24 mouse cellular contexts compared by ENCODE assay signal in the genomic region with DNA sequence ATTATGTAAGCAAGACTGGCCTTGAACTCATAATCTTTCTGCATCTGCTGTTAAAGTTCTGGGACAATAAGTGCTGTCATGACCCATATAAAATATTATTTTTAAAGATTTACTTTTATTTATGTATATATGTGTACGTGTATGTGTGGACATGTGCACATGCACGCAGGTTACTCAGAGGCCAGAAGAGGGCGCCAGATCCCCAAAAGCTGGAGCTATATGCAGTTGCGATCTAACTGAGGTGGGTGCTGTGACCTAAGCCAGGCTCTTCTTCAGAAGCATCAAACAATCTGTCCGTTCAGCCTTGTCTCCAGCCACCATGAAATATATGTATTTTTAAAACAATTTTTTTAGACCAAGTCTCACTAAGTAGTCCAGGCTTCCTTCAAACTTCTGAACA. TPM values are rescaled to one million over a fixed set of nuclear protein-coding genes. Genes with fewer than 3 reads are reported as not detected.
DNase-seq lines count a peak whose midpoint lies in the region; ATAC-seq and TF ChIP-seq lines count a peak whose summit lies in the region.
"Had no signal": no experiment of that assay in that cellular context is flagged by ENCODE, and none has a peak within 500 bp of the region (broad histone marks: within the 10 kb centered on the region; RNA-seq: fewer than 3 reads in every experiment).

No protein-coding gene starts in this region.

- dilution Hi-C loops in CH12.LX (cut with MboI; ENCODE audit: extremely low pct_ligation_motif_present, extremely low pct_unique_long_range_greater_than_20kb, low sequenced_read_pairs): no loop called here

- no peaks in the 10 kb centered on the region for H3K9me3 ChIP-seq in liver, postnatal 0 days (ENCODE audit: low read length)
- H3K9me3 ChIP-seq in CH12.LX (replicated peaks; ENCODE audit: low read length): peaks cover 4% of the 10 kb centered on the region
- H3K9me3 ChIP-seq: forebrain, embryonic 15.5 days had no signal

- ATAC-seq in liver, postnatal 0 days: no peak
- ATAC-seq: forebrain, embryonic 15.5 days had no signal

- no peaks in the 10 kb centered on the region for H3K79me2 ChIP-seq in CH12.LX (replicated peaks; ENCODE audit: control insufficient read depth, extremely low read depth, insufficient read depth, poor library complexity, severe bottlenecking)

- H3K36me3 ChIP-seq in liver, postnatal 0 days (replicated peaks; ENCODE audit: insufficient read depth, low read length): no peaks in the 10 kb centered on the region
- no peaks in the 10 kb centered on the region for H3K36me3 ChIP-seq in CH12.LX (replicated peaks in 1 of 2; ENCODE audit: control insufficient read depth in 1 of 2, insufficient read depth in 1 of 2, low read length in 1 of 2)
- H3K36me3 ChIP-seq: forebrain, embryonic 15.5 days; G1E; heart, embryonic 13.5 days; kidney, embryonic 15.5 days; limb, embryonic 13.5 days; midbrain, embryonic 10.5 days had no signal

- no peak for DNase-seq in gastrocnemius, adult 2 months
- no peak for DNase-seq in gastrocnemius, postnatal 25 days
- no peak for DNase-seq in liver, postnatal 0 days
- DNase-seq in liver (no peak), CH12.LX (ENCODE audit: extremely low read depth) (no peak), R1 (ENCODE audit: low read depth, low spot score) (peak; percentile 42)
- no peak for DNase-seq in cerebellum, adult 9-11 months
- DNase-seq in frontal cortex, adult 2 months (ENCODE audit: extremely low spot score in 1 of 2, low spot score in 1 of 2): no peak
- DNase-seq: adrenal gland, adult 2 months; embryo, embryonic 11 days; lung, adult 2 months; lung, postnatal 4 days; retina, postnatal 1 day had no signal

- in situ Hi-C loops in CH12.LX (cut with MboI; ENCODE audit: low pct_ligation_motif_present, low pct_unique_long_range_greater_than_20kb, low sequenced_read_pairs): no loop called here

- TF ChIP-seq CTCF in gastrocnemius, adult 2 months (IDR thresholded peaks at IDR 0.05): peak; percentile 17; the same call in 1 of the 2 replicates
- peak; percentile 34 for TF ChIP-seq CTCF in liver, postnatal 0 days (IDR thresholded peaks at IDR 0.05; ENCODE audit: low read depth)
- peak in 1 of 2 experiments; percentile 24; a peak in 2 of 4 replicates for TF ChIP-seq CTCF in CH12.LX (conservative IDR thresholded peaks at IDR 0.05 in 1 of 2, IDR thresholded peaks at IDR 0.05 in 1 of 2; ENCODE audit: low read depth in 2 of 2, low read length in 2 of 2)

- H3K4me1 ChIP-seq in liver, postnatal 0 days (ENCODE audit: insufficient read depth): no peaks in the 10 kb centered on the region
- peaks cover 7 to 17% of the 10 kb centered on the region in 2 experiments; a peak in 2 of 4 replicates for H3K4me1 ChIP-seq in CH12.LX (ENCODE audit: control insufficient read depth in 1 of 2, insufficient read depth in 2 of 2)
- H3K4me1 ChIP-seq: forebrain, embryonic 15.5 days; heart, embryonic 13.5 days; kidney, embryonic 15.5 days; limb, embryonic 13.5 days; midbrain, embryonic 10.5 days had no signal

- TF ChIP-seq RAD21 in CH12.LX (IDR thresholded peaks at IDR 0.05; ENCODE audit: low read depth, low read length): peak; percentile 2

- TF ChIP-seq POLR2A in CH12.LX (IDR thresholded peaks at IDR 0.05; ENCODE audit: low read depth, low read length): no peak

- intact Hi-C loops in gastrocnemius, adult 2 months (cut with DNase I): no loop called here

- no peak overlapping the region for H3K4me2 ChIP-seq in liver, postnatal 0 days (ENCODE audit: low read depth, low read length)
- H3K4me2 ChIP-seq in CH12.LX (ENCODE audit: insufficient read depth, low read depth, poor library complexity, severe bottlenecking): no peak overlapping the region
- H3K4me2 ChIP-seq: forebrain, embryonic 15.5 days; heart, embryonic 13.5 days; hindbrain, embryonic 14.5 days; kidney, embryonic 15.5 days; limb, embryonic 13.5 days had no signal

- WGBS in liver, postnatal 0 days (ENCODE audit: insufficient replicate concordance): 88% methylated on average over 5 of the region's 5 CpGs

- no peaks in the 10 kb centered on the region for H3K27me3 ChIP-seq in liver, postnatal 0 days (ENCODE audit: insufficient read depth, low read length)
- no peaks in the 10 kb centered on the region for H3K27me3 ChIP-seq in CH12.LX (replicated peaks)
- H3K27me3 ChIP-seq: forebrain, embryonic 15.5 days; heart, embryonic 13.5 days; kidney, embryonic 15.5 days; limb, embryonic 13.5 days had no signal

- no peak overlapping the region for H3K27ac ChIP-seq in gastrocnemius, adult 2 months
- H3K27ac ChIP-seq in liver, postnatal 0 days (ENCODE audit: low read depth): no peak overlapping the region
- H3K27ac ChIP-seq in CH12.LX (ENCODE audit: insufficient read depth, low read depth): no peak overlapping the region
- H3K27ac ChIP-seq: forebrain, embryonic 15.5 days; heart, embryonic 13.5 days; hindbrain, embryonic 14.5 days; kidney, embryonic 15.5 days; limb, embryonic 13.5 days; midbrain, embryonic 10.5 days had no signal

- no peak overlapping the region for H3K9ac ChIP-seq in liver, postnatal 0 days (replicated peaks)
- no peak overlapping the region for H3K9ac ChIP-seq in CH12.LX (ENCODE audit: insufficient read depth, low read depth)
- H3K9ac ChIP-seq: forebrain, embryonic 15.5 days; heart, embryonic 13.5 days; hindbrain, embryonic 14.5 days; kidney, embryonic 15.5 days; limb, embryonic 13.5 days had no signal

- no peak overlapping the region for H3K4me3 ChIP-seq in gastrocnemius, adult 2 months
- H3K4me3 ChIP-seq in liver, postnatal 0 days (ENCODE audit: low read depth, low read length): no peak overlapping the region
- no peak overlapping the region for H3K4me3 ChIP-seq in CH12.LX (replicated peaks in 1 of 3; ENCODE audit: low read depth in 2 of 3, low read length in 2 of 3, poor library complexity in 1 of 3)
- H3K4me3 ChIP-seq: forebrain, embryonic 15.5 days; heart, embryonic 13.5 days; kidney, embryonic 15.5 days; limb, embryonic 13.5 days; midbrain, embryonic 10.5 days had no signal

- no peak for TF ChIP-seq EP300 in liver, postnatal 0 days (IDR thresholded peaks at IDR 0.05; ENCODE audit: low read depth)
- TF ChIP-seq EP300 in CH12.LX (IDR thresholded peaks at IDR 0.05; ENCODE audit: low read length): no peak

TF ChIP-seq in CH12.LX, 34 proteins besides CTCF, POLR2A, EP300 and RAD21:
- TF ChIP-seq USF1 (IDR thresholded peaks at IDR 0.05; ENCODE audit: low read depth, low read length) (no peak), ZC3H11A (IDR thresholded peaks at IDR 0.05; ENCODE audit: low read depth, low read length) (no peak), TBP (conservative IDR thresholded peaks at IDR 0.05; ENCODE audit: low read depth, low read length) (no peak), USF2 (conservative IDR thresholded peaks at IDR 0.05; ENCODE audit: low read depth, low read length) (no peak), CHD2 (IDR thresholded peaks at IDR 0.05; ENCODE audit: low read length) (no peak), ELF1 (IDR thresholded peaks at IDR 0.05; ENCODE audit: low read depth, low read length) (no peak), UBTF (IDR thresholded peaks at IDR 0.05; ENCODE audit: low read depth, low read length) (no peak), NRF1 (IDR thresholded peaks at IDR 0.05; ENCODE audit: low read depth, low read length) (no peak), MEF2A (IDR thresholded peaks at IDR 0.05; ENCODE audit: borderline replicate concordance, low read depth, low read length) (no peak), MYC (IDR thresholded peaks at IDR 0.05; ENCODE audit: low read depth, low read length) (no peak), RCOR1 (conservative IDR thresholded peaks at IDR 0.05; ENCODE audit: low read depth, low read length) (no peak), BHLHE40 (IDR thresholded peaks at IDR 0.05; ENCODE audit: low read depth, low read length) (no peak), TCF12 (IDR thresholded peaks at IDR 0.05; ENCODE audit: low read depth, low read length) (no peak), HCFC1 (IDR thresholded peaks at IDR 0.05; ENCODE audit: low read depth, low read length) (no peak), CHD1 (IDR thresholded peaks at IDR 0.05; ENCODE audit: low read depth, low read length) (no peak), NELFE (IDR thresholded peaks at IDR 0.05; ENCODE audit: low read depth, low read length) (no peak), PAX5 (IDR thresholded peaks at IDR 0.05; ENCODE audit: low read length) (no peak)

RNA-seq across cellular contexts. Expression of gene Scn11a, which starts 11.6 kb away (rescaled TPM):
- not detected for total RNA-seq in gastrocnemius, adult 2 months (2021)
- total RNA-seq in gastrocnemius, postnatal 25 days (2021): under 1 TPM in 1 of 2 experiments, not detected in 1; 0.05 TPM
- polyA plus RNA-seq in liver, postnatal 0 days (2015; fragmentation: Nextera tagmentation; extraction: Ambion mirVana): not detected in 2 replicates
- 0.04 and 0.13 TPM in 2 replicates for total RNA-seq in CH12.LX (2012; rRNA removed)
- total RNA-seq in CH12.LX (2014; rRNA removed): 0.13 and 0.23 TPM in 2 replicates
- 0.54 and 0.63 TPM in 2 replicates for polyA plus RNA-seq in CH12.LX (2012; ENCODE audit: insufficient read length, low read depth)
- polyA plus RNA-seq in frontal cortex, adult 2 months (2012; rRNA removed): 0.04 TPM in 2 replicates
- total RNA-seq: adrenal gland, adult 2 months; layer of hippocampus, postnatal 25 days; monocyte, adult 5-6 weeks had no signal
- polyA plus RNA-seq: adrenal gland, adult 2 months; G1E; gonadal fat pad, adult 2 months; heart, embryonic 13.5 days; neural tube, embryonic 11.5 days had no signal
